Mouse (Mus musculus): Measurements from ENCODE around the gene Mypn. TPM values are rescaled to one million over a fixed set of nuclear protein-coding genes. Genes with fewer than 3 reads are reported as not detected.
A peak's percentile ranks its signal among the peaks of the same experiment; 100 is the strongest.

The Mypn gene
- polyA plus RNA-seq, 1 experiment = not detected

- Histone ChIP-seq H3K27me3 (replicated peaks) (no peaks in the 10 kb centered on the region), H3K9me3 (peaks cover 7% of the 10 kb centered on the region), H3K36me3 (replicated peaks; ENCODE audit: low read length) (no peaks in the 10 kb centered on the region), H3K4me1 (peaks cover 32% of the 10 kb centered on the region), H3K4me3 (replicated peaks) (no peak overlapping the region)
- TF ChIP-seq FLI1 (IDR thresholded peaks at IDR 0.05; ENCODE audit: low read length) (no peak), GATA1 (IDR thresholded peaks at IDR 0.05; ENCODE audit: borderline replicate concordance, low read length) (no peak)
Observed at GRCm38 (mm10) chr10:63177286-63178140, 26.2 kb downstream of the Mypn start.

GRCm38 (mm10) chr10:63176471-63176931 is 27.3 kb downstream of the Mypn start:
- TF ChIP-seq GATA1 (IDR thresholded peaks at IDR 0.05; ENCODE audit: borderline replicate concordance, low read length) (no peak), FLI1 (IDR thresholded peaks at IDR 0.05; ENCODE audit: low read length) (no peak)
- peaks cover 29% of the 10 kb centered on the region for H3K4me1 ChIP-seq
- peak overlapping the region; percentile 85 for H3K4me3 ChIP-seq (replicated peaks)
- no peaks in the 10 kb centered on the region for H3K36me3 ChIP-seq (replicated peaks; ENCODE audit: low read length)
- H3K27me3 ChIP-seq (replicated peaks) = no peaks in the 10 kb centered on the region
- peaks cover 7% of the 10 kb centered on the region for H3K9me3 ChIP-seq

- H3K27me3 ChIP-seq (replicated peaks) = no peaks in the 10 kb centered on the region
- H3K9me3 ChIP-seq = no peaks in the 10 kb centered on the region
- TF ChIP-seq FLI1 (IDR thresholded peaks at IDR 0.05; ENCODE audit: low read length) (no peak), GATA1 (IDR thresholded peaks at IDR 0.05; ENCODE audit: borderline replicate concordance, low read length) (no peak)
- peaks cover 26% of the 10 kb centered on the region for H3K4me1 ChIP-seq
- H3K36me3 ChIP-seq (replicated peaks; ENCODE audit: low read length) = no peaks in the 10 kb centered on the region
- no peak overlapping the region for H3K4me3 ChIP-seq (replicated peaks)
Observed at GRCm38 (mm10) chr10:63172089-63172488, 31.7 kb downstream of the Mypn start.

- no peak for TF ChIP-seq FLI1 (IDR thresholded peaks at IDR 0.05; ENCODE audit: low read length)
- TF ChIP-seq GATA1 (IDR thresholded peaks at IDR 0.05; ENCODE audit: borderline replicate concordance, low read length) = no peak
- no peaks in the 10 kb centered on the region for H3K9me3 ChIP-seq
- H3K4me1 ChIP-seq = peaks cover 12% of the 10 kb centered on the region
- no peak overlapping the region for H3K4me3 ChIP-seq (replicated peaks)
- H3K27me3 ChIP-seq (replicated peaks) = no peaks in the 10 kb centered on the region
- H3K36me3 ChIP-seq (replicated peaks; ENCODE audit: low read length) = no peaks in the 10 kb centered on the region
Observed at GRCm38 (mm10) chr10:63169503-63169902, 34.2 kb downstream of the Mypn start.

GRCm38 (mm10) chr10:63168124-63168523 is 35.6 kb downstream of the Mypn start:
- Histone ChIP-seq H3K4me3 (replicated peaks) (no peak overlapping the region), H3K9me3 (no peaks in the 10 kb centered on the region), H3K36me3 (replicated peaks; ENCODE audit: low read length) (no peaks in the 10 kb centered on the region), H3K27me3 (replicated peaks) (no peaks in the 10 kb centered on the region), H3K4me1 (peaks cover 9% of the 10 kb centered on the region)
- no peak for TF ChIP-seq FLI1 (IDR thresholded peaks at IDR 0.05; ENCODE audit: low read length)
- no peak for TF ChIP-seq GATA1 (IDR thresholded peaks at IDR 0.05; ENCODE audit: borderline replicate concordance, low read length)

GRCm38 (mm10) chr10:63167241-63167995 is 36.3 kb downstream of the Mypn start:
- H3K4me1 ChIP-seq = peaks cover 9% of the 10 kb centered on the region
- H3K27me3 ChIP-seq (replicated peaks) = no peaks in the 10 kb centered on the region
- no peaks in the 10 kb centered on the region for H3K36me3 ChIP-seq (replicated peaks; ENCODE audit: low read length)
- H3K4me3 ChIP-seq (replicated peaks) = no peak overlapping the region
- no peaks in the 10 kb centered on the region for H3K9me3 ChIP-seq
- TF ChIP-seq GATA1 (IDR thresholded peaks at IDR 0.05; ENCODE audit: borderline replicate concordance, low read length) (no peak), FLI1 (IDR thresholded peaks at IDR 0.05; ENCODE audit: low read length) (no peak)

GRCm38 (mm10) chr10:63165752-63166412 is 37.9 kb downstream of the Mypn start:
- TF ChIP-seq GATA1 (IDR thresholded peaks at IDR 0.05; ENCODE audit: borderline replicate concordance, low read length) (no peak), FLI1 (IDR thresholded peaks at IDR 0.05; ENCODE audit: low read length) (no peak)
- peaks cover 15% of the 10 kb centered on the region for H3K4me1 ChIP-seq
- H3K36me3 ChIP-seq (replicated peaks; ENCODE audit: low read length) = no peaks in the 10 kb centered on the region
- no peak overlapping the region for H3K4me3 ChIP-seq (replicated peaks)
- H3K27me3 ChIP-seq (replicated peaks) = no peaks in the 10 kb centered on the region
- H3K9me3 ChIP-seq = no peaks in the 10 kb centered on the region

- Histone ChIP-seq H3K4me1 (peaks cover 18% of the 10 kb centered on the region), H3K36me3 (replicated peaks; ENCODE audit: low read length) (no peaks in the 10 kb centered on the region), H3K4me3 (replicated peaks) (peak overlapping the region; percentile 18), H3K9me3 (peaks cover 6% of the 10 kb centered on the region; the same call in 1 of the 2 replicates), H3K27me3 (replicated peaks) (peaks cover 5% of the 10 kb centered on the region)
- TF ChIP-seq GATA1 (IDR thresholded peaks at IDR 0.05; ENCODE audit: borderline replicate concordance, low read length) (no peak), FLI1 (IDR thresholded peaks at IDR 0.05; ENCODE audit: low read length) (no peak)
Observed at GRCm38 (mm10) chr10:63161240-63161639, 42.5 kb downstream of the Mypn start.

GRCm38 (mm10) chr10:63160671-63161070 is 43.1 kb downstream of the Mypn start:
- no peaks in the 10 kb centered on the region for H3K36me3 ChIP-seq (replicated peaks; ENCODE audit: low read length)
- H3K4me1 ChIP-seq = peaks cover 16% of the 10 kb centered on the region
- TF ChIP-seq GATA1 (IDR thresholded peaks at IDR 0.05; ENCODE audit: borderline replicate concordance, low read length) = no peak
- TF ChIP-seq FLI1 (IDR thresholded peaks at IDR 0.05; ENCODE audit: low read length) = no peak
- peaks cover 5% of the 10 kb centered on the region for H3K27me3 ChIP-seq (replicated peaks)
- H3K4me3 ChIP-seq (replicated peaks) = no peak overlapping the region
- peaks cover 10% of the 10 kb centered on the region; the same call in 1 of the 2 replicates for H3K9me3 ChIP-seq

All from megakaryocyte, embryonic 14.5 days (primary cell).